Mouse (Mus musculus) granulocyte monocyte progenitor cell, adult 5-6 weeks (primary cell): ENCODE data around the gene Apoc1. TPM values are rescaled to one million over a fixed set of nuclear protein-coding genes. Genes with fewer than 3 reads are reported as not detected.
A peak's percentile ranks its signal among the peaks of the same experiment; 100 is the strongest.

Source experiments
- ATAC-seq: replicated peaks from 2 replicates; pipeline ENCODE4 v1.8.0; 2016; ENCODE audit warnings: mild to moderate bottlenecking, moderate TSS enrichment, inconsistent platforms; ENCODE audit not compliant: poor library complexity, severe bottlenecking
- total RNA-seq, 2 experiments: library from RNA; stranded (forward) in 1 of 2; stranded (reverse) in 1 of 2; fragments of 200-712, 200-1000 nt in 1 of 2; fragments of >200 nt in 1 of 2; fragmentation: Nextera tagmentation in 1 of 2; gene quantifications; 2 replicates each; pipeline ENCODE4 v1.2.3; 2014 to 2017

Gene Apoc1
- total RNA-seq, 2 experiments from 2014 or later, result 0.57 to 10.3 TPM

GRCm38 (mm10) chr7:19710650-19711049, 18.2 kb upstream of the Apoc1 start:
- ATAC-seq, result no peak

GRCm38 (mm10) chr7:19705271-19705670, 12.8 kb upstream of the Apoc1 start:
- ATAC-seq, result no peak

GRCm38 (mm10) chr7:19704475-19704874, 12.0 kb upstream of the Apoc1 start:
- ATAC-seq, result no peak

- no peak for ATAC-seq
These were observed 10.5 kb upstream of the Apoc1 start for GRCm38 (mm10) chr7:19702859-19703555.

- peak; percentile 38 for ATAC-seq
These were observed 8.8 kb upstream of the Apoc1 start for GRCm38 (mm10) chr7:19701069-19701761.

GRCm38 (mm10) chr7:19700299-19701068, 8.0 kb upstream of the Apoc1 start:
- no peak for ATAC-seq

GRCm38 (mm10) chr7:19699827-19700148, 7.3 kb upstream of the Apoc1 start:
- ATAC-seq, result no peak

- peak; percentile 65 for ATAC-seq
These were observed 6.7 kb upstream of the Apoc1 start, which contains the start of gene Apoe for GRCm38 (mm10) chr7:19698907-19699826. Apoe (minus strand) TSS chr7:19699188.

- ATAC-seq, result 0 out of 2 replicates have a peak, but pooled peaks have one; percentile 16
These were observed 5.8 kb upstream of the Apoc1 start for GRCm38 (mm10) chr7:19697949-19698906.

- no peak for ATAC-seq
These were observed 3.9 kb upstream of the Apoc1 start for GRCm38 (mm10) chr7:19696336-19696873.

- no peak for ATAC-seq
These were observed 3.4 kb upstream of the Apoc1 start for GRCm38 (mm10) chr7:19695881-19696280.

GRCm38 (mm10) chr7:19695213-19695594, 2.7 kb upstream of the Apoc1 start:
- no peak for ATAC-seq

GRCm38 (mm10) chr7:19694336-19695212, 2.1 kb upstream of the Apoc1 start:
- no peak for ATAC-seq

- peak; percentile 84 for ATAC-seq
These were observed 961 bp upstream of the Apoc1 start for GRCm38 (mm10) chr7:19693421-19693820.

- no peak for ATAC-seq
These were observed 1.0 kb downstream of the Apoc1 start for GRCm38 (mm10) chr7:19691434-19691833.

GRCm38 (mm10) chr7:19690845-19691244, 1.6 kb downstream of the Apoc1 start:
- no peak for ATAC-seq

GRCm38 (mm10) chr7:19688611-19689010, 3.8 kb downstream of the Apoc1 start:
- ATAC-seq, result no peak

GRCm38 (mm10) chr7:19688101-19688500, 4.4 kb downstream of the Apoc1 start:
- ATAC-seq, result no peak
